Mouse (Mus musculus): Measurements from ENCODE around the gene Spin2c. TPM values are rescaled to one million over a fixed set of nuclear protein-coding genes. Genes with fewer than 3 reads are reported as not detected.

Spin2c gene
- 21.7 TPM for polyA plus RNA-seq (2017; shearing (Covaris generic))

DNA sequence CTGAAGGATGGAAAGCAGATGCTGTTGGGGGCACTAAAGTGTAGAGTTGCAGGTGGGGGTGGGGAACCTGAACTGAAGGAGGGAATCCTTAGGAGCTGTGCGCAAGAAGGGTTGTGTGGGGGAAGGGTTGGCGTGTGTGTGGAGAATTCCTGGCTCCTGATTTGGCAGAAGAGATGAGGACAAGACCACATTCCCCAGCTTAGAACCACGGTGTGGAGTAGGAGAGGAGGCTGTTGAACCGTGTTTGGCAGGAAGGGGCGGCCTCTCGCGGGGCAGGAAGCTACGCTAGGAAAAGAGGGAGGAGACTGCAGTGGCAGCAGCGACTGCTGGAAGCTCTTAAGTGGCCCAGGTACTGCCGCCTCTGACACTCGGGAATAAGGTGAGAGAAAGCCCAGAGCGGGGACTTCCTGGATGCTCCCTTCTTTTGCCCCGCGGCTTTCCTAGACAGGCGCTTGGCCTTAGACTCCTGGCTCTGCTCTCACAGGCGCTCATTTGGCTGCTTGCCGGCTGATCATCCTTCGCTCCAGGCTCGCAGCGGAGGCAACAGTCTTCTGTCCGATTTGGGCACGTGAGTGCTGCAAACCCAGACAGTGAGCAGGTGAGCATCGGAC, at the start of gene Spin2c:
TSS of gene Spin2c (plus strand) at position 275 of the 611 bp plus-strand sequence.

Other genes with a start within 250 kb of the Spin2c start
- gene Kctd12b, start 135.8 kb upstream of the Spin2c start, polyA plus RNA-seq (2017; shearing (Covaris generic)) = 1.2 TPM
- 65.1 TPM for gene Nbdy, start 108.6 kb upstream of the Spin2c start, polyA plus RNA-seq (2017; shearing (Covaris generic))
- not detected for gene Samt1, start 180.4 kb downstream of the Spin2c start, polyA plus RNA-seq (2017; shearing (Covaris generic))
- not detected for gene 4921511M17Rik, start 201.6 kb downstream of the Spin2c start, polyA plus RNA-seq (2017; shearing (Covaris generic))
- gene Gm10057, start 222.8 kb downstream of the Spin2c start, polyA plus RNA-seq (2017; shearing (Covaris generic)) = not detected

Data from activated CD4-positive, CD25-positive, alpha-beta regulatory T cell, adult 9 weeks (primary cell).